Mouse (Mus musculus) layer of hippocampus, adult 2 months (tissue): ENCODE results near the gene Rheb. TPM values are rescaled to one million over a fixed set of nuclear protein-coding genes. Genes with fewer than 3 reads are reported as not detected.
"Not testable (repeated sequence)": the region's sequence is repeated elsewhere in the genome, so short reads cannot be mapped to it uniquely, and the experiment has no call there.

ENCODE experiments used
- DNase-seq, 2 experiments: peaks; one replicate each; pipeline ENCODE4 v3.0.0; 2022; ENCODE audit warnings: low spot score in 2 of 2
- H3K27ac ChIP-seq: fragments of 200-600 bp; 2 replicates; pipeline ENCODE4 v1.8.1; 2022
- H3K4me3 ChIP-seq: fragments of 200-600 bp; 2 replicates; pipeline ENCODE4 v1.8.1; 2022; ENCODE audit warnings: mild to moderate bottlenecking
- CTCF ChIP-seq: fragments of 200-600 bp; conservative IDR thresholded peaks from 2 replicates; pipeline ENCODE4 v1.8.1; 2022; ENCODE audit warnings: antibody characterized with exemption, mild to moderate bottlenecking, moderate library complexity
- total RNA-seq, 2 experiments: library from RNA; stranded (reverse); gene quantifications; 2 replicates each; pipeline ENCODE4 v1.2.3; 2021

Rheb gene
- total RNA-seq, 2 experiments from 2014 or later = 106 to 115 TPM

DNA sequence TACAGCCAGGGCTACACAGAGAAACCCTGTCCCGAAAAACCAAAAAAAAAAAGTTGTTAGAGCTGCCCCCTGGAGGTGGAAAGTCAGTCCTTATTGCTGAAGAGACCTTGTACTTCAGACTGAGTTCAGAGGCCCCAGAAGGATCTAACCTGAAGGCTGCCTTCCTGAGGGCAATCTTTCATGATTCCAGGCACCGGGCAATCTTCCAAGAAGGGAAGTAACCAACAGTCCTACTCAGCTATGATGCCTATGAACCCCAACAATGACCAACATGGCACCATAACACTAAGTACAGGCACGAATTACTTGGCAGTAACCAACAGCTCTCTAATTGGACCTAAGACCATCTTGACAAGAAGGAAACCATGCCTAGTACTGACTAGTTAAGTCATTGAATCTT, 14.0 kb downstream of the Rheb start:
- Histone ChIP-seq H3K4me3 (no peak overlapping the region), H3K27ac (no peak overlapping the region)
- TF ChIP-seq CTCF = peak; percentile 28; the same call in 1 of the 2 replicates
- no peak for DNase-seq

DNA sequence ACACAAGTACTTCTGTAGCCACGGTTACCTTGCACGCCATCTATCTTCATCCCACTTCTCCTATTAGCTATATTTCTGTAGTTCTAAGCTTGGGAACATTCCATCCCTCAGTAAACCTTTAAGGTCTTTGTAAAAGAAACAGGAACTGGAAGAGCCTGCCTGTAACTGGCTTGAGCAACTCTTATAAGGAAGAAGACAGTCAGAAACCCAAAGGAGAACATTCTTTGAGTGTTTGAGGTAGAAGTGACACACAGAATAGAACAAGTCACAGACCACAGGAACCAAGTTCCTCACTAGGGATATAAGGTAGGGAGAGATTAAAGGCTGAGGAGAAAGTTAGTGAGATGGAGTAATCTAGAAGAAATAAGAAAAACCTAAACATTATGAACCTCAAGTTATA, 15.3 kb downstream of the Rheb start:
- no peak overlapping the region for H3K27ac ChIP-seq
- H3K4me3 ChIP-seq = no peak overlapping the region
- no peak for TF ChIP-seq CTCF
- DNase-seq = no peak

DNA sequence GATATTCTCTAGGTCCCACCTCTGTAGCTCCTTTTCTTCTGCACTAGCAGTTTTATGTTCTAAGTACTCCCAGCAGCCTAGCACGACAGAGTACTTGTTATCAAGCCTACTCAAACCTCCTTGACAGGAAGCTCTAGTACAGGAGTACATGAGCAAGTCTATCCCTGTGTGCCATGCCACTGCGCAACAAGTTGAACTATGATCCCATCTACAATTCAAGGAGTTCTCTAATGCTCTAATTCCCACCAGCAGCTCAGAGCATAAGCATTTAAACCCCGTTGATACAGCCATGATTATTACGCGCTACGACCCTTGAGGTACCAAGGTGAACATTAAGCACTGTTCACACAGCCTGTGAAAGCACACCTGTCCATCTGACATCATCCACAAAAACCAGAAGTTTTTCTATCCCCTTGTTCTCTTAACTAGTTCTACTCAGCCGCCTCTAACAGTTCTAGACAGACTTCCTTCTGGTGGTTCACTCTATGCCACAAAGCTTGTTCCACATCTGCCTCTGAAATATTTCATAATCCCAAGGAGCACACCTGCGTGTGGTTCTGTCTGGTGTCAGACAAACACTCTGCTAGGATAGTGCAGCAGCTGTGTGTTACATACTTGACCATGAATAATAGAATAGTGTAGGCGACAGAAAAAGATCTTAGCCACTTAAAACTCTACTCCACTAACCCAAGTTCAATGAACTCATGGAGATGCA, 16.2 kb downstream of the Rheb start:
- DNase-seq = no peak
- no peak overlapping the region for H3K27ac ChIP-seq
- no peak for TF ChIP-seq CTCF
- H3K4me3 ChIP-seq = no peak overlapping the region

DNA sequence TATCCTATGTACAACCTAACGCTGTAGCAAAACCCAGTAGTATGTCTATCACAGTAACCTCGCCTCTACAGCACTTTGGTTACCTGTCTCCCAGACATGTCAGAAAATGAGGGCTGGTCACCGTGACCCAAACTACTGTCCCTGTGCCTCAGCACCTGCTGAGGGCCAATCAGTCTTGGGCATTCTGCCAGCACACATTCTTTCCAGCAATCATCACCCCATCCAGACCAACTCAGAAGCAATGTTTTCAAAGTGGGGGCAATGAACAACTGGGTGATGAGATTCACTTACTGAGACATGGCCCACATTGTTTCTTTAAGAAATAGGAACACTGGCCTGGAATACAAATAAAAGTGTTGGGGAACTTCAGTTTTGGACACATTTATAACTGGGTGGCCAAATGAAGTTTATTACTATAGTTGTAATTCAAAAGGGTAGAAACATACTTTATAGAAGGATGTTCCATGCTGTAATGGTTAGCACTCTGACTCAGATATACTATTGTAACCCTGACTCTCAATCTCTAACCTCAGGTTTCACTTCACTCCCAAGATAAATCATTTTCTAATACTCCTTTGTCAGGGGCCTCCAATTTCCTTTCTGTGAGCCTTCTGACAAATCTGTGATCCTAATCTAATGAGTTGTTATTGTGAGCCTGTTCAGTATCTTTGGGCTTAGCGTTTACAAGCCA, 16.9 kb downstream of the Rheb start:
- no peak for DNase-seq
- Histone ChIP-seq H3K4me3 (no peak overlapping the region), H3K27ac (no peak overlapping the region)
- no peak for TF ChIP-seq CTCF

DNA sequence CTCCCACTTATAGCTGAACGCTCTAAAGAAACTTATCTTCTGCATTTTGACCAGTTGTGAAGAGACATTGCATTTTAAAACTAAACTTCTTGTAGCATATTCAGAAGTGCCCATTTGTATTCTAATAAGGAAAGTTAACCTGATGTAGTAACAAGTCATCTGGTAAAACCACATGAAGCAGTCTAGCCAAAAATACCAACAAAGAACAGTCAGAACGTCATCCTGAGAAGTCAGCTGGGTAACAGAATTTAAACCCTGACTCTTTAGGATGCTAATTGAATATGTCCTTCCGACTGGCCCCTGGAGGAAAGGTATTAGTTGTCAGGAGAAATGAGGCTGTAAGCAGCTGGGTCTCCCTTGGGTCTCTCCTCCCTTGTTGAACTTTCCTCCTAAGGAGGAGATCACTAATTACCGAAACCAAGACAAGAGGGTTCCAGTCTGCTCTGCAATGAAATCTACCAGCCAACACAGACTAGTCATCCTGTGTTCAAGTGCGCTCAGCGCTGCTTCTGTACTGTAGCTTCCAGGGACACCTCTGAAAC, 18.5 kb downstream of the Rheb start:
- no peak overlapping the region for H3K27ac ChIP-seq
- DNase-seq = no peak
- TF ChIP-seq CTCF = no peak
- no peak overlapping the region for H3K4me3 ChIP-seq

DNA sequence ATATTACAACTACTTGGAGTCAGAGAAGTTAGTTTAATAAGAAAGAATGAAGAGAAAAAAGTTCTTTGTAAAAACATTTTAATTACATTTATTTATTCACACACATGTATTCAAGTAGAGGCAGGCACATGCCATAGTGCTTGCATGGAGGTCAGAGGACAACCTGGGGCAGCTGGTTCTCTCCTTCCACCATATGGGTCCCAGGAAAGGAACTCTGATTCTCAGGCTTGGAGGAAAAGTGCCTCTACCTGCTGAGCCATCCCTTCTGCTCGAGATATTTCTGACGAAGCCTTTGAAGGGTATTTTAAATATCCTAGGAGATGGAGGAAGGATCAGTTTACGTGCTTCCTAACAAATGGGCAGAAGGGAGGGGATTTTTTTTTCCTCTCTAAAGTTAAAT, 19.6 kb downstream of the Rheb start:
- no peak for TF ChIP-seq CTCF
- H3K27ac ChIP-seq = no peak overlapping the region
- H3K4me3 ChIP-seq = no peak overlapping the region
- DNase-seq = no peak

- H3K27ac ChIP-seq, DNase-seq, H3K4me3 ChIP-seq: not testable (repeated sequence)
Observed at GRCm38 (mm10) chr5:24822231-24822630, 20.2 kb downstream of the Rheb start.

GRCm38 (mm10) chr5:24821403-24821841, 21.0 kb downstream of the Rheb start:
- no peak overlapping the region for H3K4me3 ChIP-seq
- DNase-seq = no peak
- H3K27ac ChIP-seq = no peak overlapping the region
- no peak for TF ChIP-seq CTCF

DNA sequence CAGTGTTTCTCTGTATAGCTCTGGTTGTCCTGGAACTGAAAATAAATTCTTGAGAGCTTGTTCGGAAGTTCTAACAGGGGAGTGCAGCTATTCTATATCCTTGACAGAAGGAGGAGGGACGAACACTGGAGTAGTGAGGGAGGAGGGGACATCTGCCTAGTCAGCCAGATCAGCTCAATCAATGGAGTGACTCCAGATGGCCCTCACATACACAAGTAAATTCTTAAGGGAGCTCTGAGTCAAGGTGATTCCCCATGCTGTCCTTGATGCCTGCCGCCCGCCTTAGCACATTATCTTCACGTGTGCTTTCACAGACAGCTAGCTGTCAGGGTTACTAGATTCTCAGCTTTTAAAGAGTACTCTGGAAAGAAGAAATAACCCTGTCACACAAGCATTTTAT, 21.8 kb downstream of the Rheb start:
- Histone ChIP-seq H3K27ac (no peak overlapping the region), H3K4me3 (no peak overlapping the region)
- no peak for TF ChIP-seq CTCF
- no peak for DNase-seq

GRCm38 (mm10) chr5:24817191-24817590, 25.2 kb downstream of the Rheb start:
- no peak overlapping the region for H3K4me3 ChIP-seq
- H3K27ac ChIP-seq = peak overlapping the region; percentile 36; the same call in 1 of the 2 replicates
- TF ChIP-seq CTCF = no peak
- DNase-seq = no peak

GRCm38 (mm10) chr5:24813946-24814345, 28.5 kb downstream of the Rheb start:
- Histone ChIP-seq H3K4me3 (no peak overlapping the region), H3K27ac (0 out of 2 replicates have a peak overlapping the region, but pooled peaks have one; percentile 14)
- no peak for DNase-seq
- no peak for TF ChIP-seq CTCF

DNA sequence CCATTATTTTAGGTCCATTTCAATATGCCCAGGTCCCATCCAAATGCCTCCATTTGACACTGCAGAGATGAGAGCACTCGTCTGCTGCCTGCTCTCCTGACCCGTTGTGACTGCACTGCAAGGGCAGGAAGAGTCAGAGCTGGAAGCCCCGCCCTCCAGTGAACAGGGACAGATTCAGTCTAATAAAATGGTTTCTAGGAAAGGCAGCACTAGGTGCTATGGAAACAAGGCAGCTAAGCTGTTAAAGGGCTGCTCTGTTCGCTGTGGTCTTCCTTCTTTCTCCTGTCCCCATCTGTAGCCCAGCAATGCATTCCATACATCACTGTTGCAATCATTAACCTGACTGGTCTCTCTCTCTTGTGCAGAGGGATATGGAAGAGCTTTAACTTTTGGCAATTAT, 29.4 kb downstream of the Rheb start:
- TF ChIP-seq CTCF = no peak
- Histone ChIP-seq H3K4me3 (no peak overlapping the region), H3K27ac (peak overlapping the region; percentile 48; the same call in 1 of the 2 replicates)
- no peak for DNase-seq

DNA sequence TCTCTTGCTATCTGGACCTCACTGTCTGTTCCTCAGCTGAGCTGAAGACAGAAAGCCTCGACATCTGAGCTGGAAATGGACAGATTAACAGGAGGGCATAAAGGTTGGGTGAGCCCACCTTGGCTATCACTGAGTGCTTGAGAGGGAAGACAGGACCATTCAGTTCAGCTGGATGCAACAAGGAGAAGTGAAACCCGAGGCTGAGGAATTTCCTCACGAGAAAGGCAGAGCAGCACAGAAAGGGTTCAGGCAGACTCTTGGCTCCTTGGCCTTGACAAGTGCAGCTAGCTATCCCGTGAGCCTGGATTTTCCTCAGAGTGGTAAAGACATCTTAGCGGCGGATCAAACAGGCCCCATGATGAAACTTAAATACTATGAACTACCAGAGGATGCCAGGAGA, 37.2 kb downstream of the Rheb start:
- DNase-seq = no peak
- Histone ChIP-seq H3K27ac (peak overlapping the region; percentile 19; the same call in 1 of the 2 replicates), H3K4me3 (no peak overlapping the region)
- TF ChIP-seq CTCF = no peak
